Mouse (Mus musculus): ENCODE measurements at regions not wholly inside any gene's neighbourhood (a gene's known extent, or its start where the extent isn't known, plus 50 kb on each side); places are given as distances from the start of the nearest gene placed in this dataset.

GRCm38 (mm10) chr19:30406943-30407342 is 142.5 kb downstream of the Dkk1 start:
- Histone ChIP-seq H3K36me3 (ENCODE audit: control insufficient read depth, insufficient read depth, low read length) (no peaks in the 10 kb centered on the region), H3K27me3 (replicated peaks; ENCODE audit: control insufficient read depth, insufficient read depth, low read length) (no peaks in the 10 kb centered on the region), H3K4me1 (ENCODE audit: control insufficient read depth, insufficient read depth, low read length) (no peaks in the 10 kb centered on the region), H3K9ac (ENCODE audit: low read depth, low read length) (no peak overlapping the region), H3K9me3 (ENCODE audit: control insufficient read depth, low read length) (no peaks in the 10 kb centered on the region), H3K4me3 (ENCODE audit: low read length) (no peak overlapping the region), H3K4me2 (ENCODE audit: low read depth, low read length) (no peak overlapping the region), H3K27ac (ENCODE audit: low read length) (no peak overlapping the region)
- no peak for ATAC-seq
- 85% methylated on average over 6 of the region's 6 CpGs for WGBS

- H3K27ac ChIP-seq (ENCODE audit: low read length), result no peak overlapping the region
- H3K4me1 ChIP-seq (ENCODE audit: control insufficient read depth, insufficient read depth, low read length), result no peaks in the 10 kb centered on the region
- ATAC-seq, result no peak
- no peak overlapping the region for H3K4me3 ChIP-seq (ENCODE audit: low read length)
- H3K36me3 ChIP-seq (ENCODE audit: control insufficient read depth, insufficient read depth, low read length), result no peaks in the 10 kb centered on the region
- no peaks in the 10 kb centered on the region for H3K9me3 ChIP-seq (ENCODE audit: control insufficient read depth, low read length)
- H3K27me3 ChIP-seq (replicated peaks; ENCODE audit: control insufficient read depth, insufficient read depth, low read length), result no peaks in the 10 kb centered on the region
- no peak overlapping the region for H3K4me2 ChIP-seq (ENCODE audit: low read depth, low read length)
- no peak overlapping the region for H3K9ac ChIP-seq (ENCODE audit: low read depth, low read length)
- 18% methylated on average over 10 of the region's 10 CpGs for WGBS
Observed at GRCm38 (mm10) chr19:30419556-30420280, 129.7 kb downstream of the Dkk1 start.

- 86% methylated on average over 2 of the region's 2 CpGs for WGBS
- H3K27me3 ChIP-seq (replicated peaks; ENCODE audit: control insufficient read depth, insufficient read depth, low read length), result no peaks in the 10 kb centered on the region
- no peaks in the 10 kb centered on the region for H3K4me1 ChIP-seq (ENCODE audit: control insufficient read depth, insufficient read depth, low read length)
- H3K4me3 ChIP-seq (ENCODE audit: low read length), result no peak overlapping the region
- no peaks in the 10 kb centered on the region for H3K9me3 ChIP-seq (ENCODE audit: control insufficient read depth, low read length)
- no peak overlapping the region for H3K27ac ChIP-seq (ENCODE audit: low read length)
- no peak overlapping the region for H3K4me2 ChIP-seq (ENCODE audit: low read depth, low read length)
- no peaks in the 10 kb centered on the region for H3K36me3 ChIP-seq (ENCODE audit: control insufficient read depth, insufficient read depth, low read length)
- ATAC-seq, result no peak
- H3K9ac ChIP-seq (ENCODE audit: low read depth, low read length), result no peak overlapping the region
Observed at GRCm38 (mm10) chr19:30425627-30426026, 123.8 kb downstream of the Dkk1 start.

- Histone ChIP-seq H3K27ac (ENCODE audit: low read length) (no peak overlapping the region), H3K4me3 (ENCODE audit: low read length) (no peak overlapping the region), H3K9ac (ENCODE audit: low read depth, low read length) (no peak overlapping the region), H3K27me3 (replicated peaks; ENCODE audit: control insufficient read depth, insufficient read depth, low read length) (no peaks in the 10 kb centered on the region), H3K4me1 (ENCODE audit: control insufficient read depth, insufficient read depth, low read length) (no peaks in the 10 kb centered on the region), H3K36me3 (ENCODE audit: control insufficient read depth, insufficient read depth, low read length) (no peaks in the 10 kb centered on the region), H3K4me2 (ENCODE audit: low read depth, low read length) (no peak overlapping the region), H3K9me3 (ENCODE audit: control insufficient read depth, low read length) (no peaks in the 10 kb centered on the region)
- WGBS, result 25% methylated on average over 2 of the region's 2 CpGs
- ATAC-seq, result no peak
Observed at GRCm38 (mm10) chr19:30427484-30427883, 122.0 kb downstream of the Dkk1 start.

- H3K4me1 ChIP-seq (ENCODE audit: control insufficient read depth, insufficient read depth, low read length), result no peaks in the 10 kb centered on the region
- H3K27ac ChIP-seq (ENCODE audit: low read length), result no peak overlapping the region
- no peak overlapping the region for H3K9ac ChIP-seq (ENCODE audit: low read depth, low read length)
- H3K4me3 ChIP-seq (ENCODE audit: low read length), result no peak overlapping the region
- H3K27me3 ChIP-seq (replicated peaks; ENCODE audit: control insufficient read depth, insufficient read depth, low read length), result no peaks in the 10 kb centered on the region
- H3K9me3 ChIP-seq (ENCODE audit: control insufficient read depth, low read length), result no peaks in the 10 kb centered on the region
- no peak for ATAC-seq
- no peak overlapping the region for H3K4me2 ChIP-seq (ENCODE audit: low read depth, low read length)
- no peaks in the 10 kb centered on the region for H3K36me3 ChIP-seq (ENCODE audit: control insufficient read depth, insufficient read depth, low read length)
- WGBS, result 90% methylated on average over 1 of the region's 1 CpGs
Observed at GRCm38 (mm10) chr19:30433141-30433540, 116.3 kb downstream of the Dkk1 start.

- Histone ChIP-seq H3K27me3 (replicated peaks; ENCODE audit: control insufficient read depth, insufficient read depth, low read length) (no peaks in the 10 kb centered on the region), H3K4me3 (ENCODE audit: low read length) (no peak overlapping the region), H3K9ac (ENCODE audit: low read depth, low read length) (no peak overlapping the region), H3K9me3 (ENCODE audit: control insufficient read depth, low read length) (no peaks in the 10 kb centered on the region), H3K36me3 (ENCODE audit: control insufficient read depth, insufficient read depth, low read length) (no peaks in the 10 kb centered on the region), H3K4me2 (ENCODE audit: low read depth, low read length) (no peak overlapping the region), H3K4me1 (ENCODE audit: control insufficient read depth, insufficient read depth, low read length) (no peaks in the 10 kb centered on the region), H3K27ac (ENCODE audit: low read length) (0 out of 2 replicates have a peak overlapping the region, but pooled peaks have one; percentile 18)
- ATAC-seq, result no peak
- WGBS, result 53% methylated on average over 12 of the region's 12 CpGs
Observed at GRCm38 (mm10) chr19:30435054-30435738, 114.3 kb downstream of the Dkk1 start.

- no peaks in the 10 kb centered on the region for H3K27me3 ChIP-seq (replicated peaks; ENCODE audit: control insufficient read depth, insufficient read depth, low read length)
- no peak overlapping the region for H3K9ac ChIP-seq (ENCODE audit: low read depth, low read length)
- no peaks in the 10 kb centered on the region for H3K9me3 ChIP-seq (ENCODE audit: control insufficient read depth, low read length)
- H3K4me2 ChIP-seq (ENCODE audit: low read depth, low read length), result no peak overlapping the region
- 84% methylated on average over 13 of the region's 13 CpGs for whole genome bisulfite sequencing
- no peak overlapping the region for H3K4me3 ChIP-seq (ENCODE audit: low read length)
- no peaks in the 10 kb centered on the region for H3K4me1 ChIP-seq (ENCODE audit: control insufficient read depth, insufficient read depth, low read length)
- no peak for ATAC-seq
- H3K36me3 ChIP-seq (ENCODE audit: control insufficient read depth, insufficient read depth, low read length), result no peaks in the 10 kb centered on the region
- no peak overlapping the region for H3K27ac ChIP-seq (ENCODE audit: low read length)
Observed at GRCm38 (mm10) chr19:30450869-30451542, 98.5 kb downstream of the Dkk1 start.

- no peaks in the 10 kb centered on the region for H3K4me1 ChIP-seq (ENCODE audit: control insufficient read depth, insufficient read depth, low read length)
- no peak overlapping the region for H3K4me3 ChIP-seq (ENCODE audit: low read length)
- H3K27me3 ChIP-seq (replicated peaks; ENCODE audit: control insufficient read depth, insufficient read depth, low read length), result no peaks in the 10 kb centered on the region
- H3K9me3 ChIP-seq (ENCODE audit: control insufficient read depth, low read length), result no peaks in the 10 kb centered on the region
- no peak for ATAC-seq
- 65% methylated on average over 8 of the region's 8 CpGs for WGBS
- H3K36me3 ChIP-seq (ENCODE audit: control insufficient read depth, insufficient read depth, low read length), result no peaks in the 10 kb centered on the region
- no peak overlapping the region for H3K9ac ChIP-seq (ENCODE audit: low read depth, low read length)
- H3K4me2 ChIP-seq (ENCODE audit: low read depth, low read length), result no peak overlapping the region
- no peak overlapping the region for H3K27ac ChIP-seq (ENCODE audit: low read length)
Observed at GRCm38 (mm10) chr19:30451543-30451920, 97.9 kb downstream of the Dkk1 start.

- no peak for ATAC-seq
- no peak overlapping the region for H3K4me3 ChIP-seq (ENCODE audit: low read length)
- no peak overlapping the region for H3K4me2 ChIP-seq (ENCODE audit: low read depth, low read length)
- H3K36me3 ChIP-seq (ENCODE audit: control insufficient read depth, insufficient read depth, low read length), result no peaks in the 10 kb centered on the region
- no peaks in the 10 kb centered on the region for H3K4me1 ChIP-seq (ENCODE audit: control insufficient read depth, insufficient read depth, low read length)
- no peaks in the 10 kb centered on the region for H3K27me3 ChIP-seq (replicated peaks; ENCODE audit: control insufficient read depth, insufficient read depth, low read length)
- no peaks in the 10 kb centered on the region for H3K9me3 ChIP-seq (ENCODE audit: control insufficient read depth, low read length)
- WGBS, result 84% methylated on average over 11 of the region's 11 CpGs
- no peak overlapping the region for H3K9ac ChIP-seq (ENCODE audit: low read depth, low read length)
- no peak overlapping the region for H3K27ac ChIP-seq (ENCODE audit: low read length)
Observed at GRCm38 (mm10) chr19:30452671-30453070, 96.8 kb downstream of the Dkk1 start.

Measured in intestine, embryonic 16.5 days (tissue).